Mouse (Mus musculus): ENCODE measurements around the gene Pcnx3.

Gene Pcnx3

GRCm38 (mm10) chr19:5668372-5668771, 20.3 kb downstream of the Pcnx3 start:
- DNase-seq: no peak

- DNase-seq: no peak
Observed at GRCm38 (mm10) chr19:5666386-5666785, 22.3 kb downstream of the Pcnx3 start.

GRCm38 (mm10) chr19:5665465-5665864, 23.2 kb downstream of the Pcnx3 start:
- no peak for DNase-seq

DNA sequence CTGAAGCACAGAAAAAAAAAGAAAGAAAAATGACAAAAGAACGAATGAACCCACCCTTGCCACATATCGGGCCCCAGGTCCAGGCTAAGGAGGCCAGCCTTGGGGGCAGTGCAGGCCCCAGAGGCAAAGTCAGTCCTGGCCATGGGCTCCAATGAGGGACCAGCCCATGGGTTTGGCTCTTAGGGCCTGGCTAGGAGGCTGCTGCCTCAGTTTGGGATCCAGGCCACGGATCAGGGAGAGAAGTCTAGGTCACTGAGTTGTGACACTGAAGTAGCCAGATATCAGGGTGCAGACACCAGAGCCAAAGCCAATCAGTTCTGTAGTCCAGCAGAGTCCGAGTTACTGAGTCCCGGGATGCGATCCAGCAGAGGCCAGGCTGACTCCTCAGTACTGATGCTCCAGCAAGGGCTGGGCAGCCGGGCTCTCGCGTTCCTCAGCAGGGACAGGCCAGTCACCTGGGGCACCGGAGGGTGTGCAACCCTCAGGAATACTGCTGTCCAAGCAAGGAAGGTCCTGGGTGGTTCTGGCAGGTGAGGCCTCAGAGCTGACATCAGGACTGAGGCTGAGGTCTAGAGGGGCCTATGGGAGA, 23.9 kb downstream of the Pcnx3 start:
- DNase-seq: no peak

- peak; percentile 98 for DNase-seq
Observed at GRCm38 (mm10) chr19:5662981-5663913, 25.5 kb downstream of the Pcnx3 start, which contains the start of gene Sipa1. Gene Sipa1 (minus strand): TSS chr19:5663707.

DNA sequence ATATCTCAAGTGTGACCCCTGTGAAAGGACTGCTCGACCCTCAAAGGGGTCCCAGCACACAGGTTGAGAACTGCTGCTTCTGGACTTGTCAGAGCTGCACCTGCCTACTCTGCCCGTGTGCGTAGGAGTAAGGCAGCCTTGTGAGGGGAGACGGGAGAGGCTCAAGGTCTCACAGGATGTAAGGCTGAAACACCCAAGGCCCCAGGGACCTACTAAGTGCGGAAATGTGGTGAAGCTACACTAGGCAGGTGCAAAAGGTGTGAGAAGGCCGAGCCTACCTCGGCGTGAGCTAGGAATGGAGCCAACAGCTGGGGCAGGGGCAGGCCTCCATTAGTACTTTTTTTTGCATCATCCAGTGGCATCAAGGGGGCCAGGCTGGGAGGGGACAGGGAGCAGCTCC, 26.4 kb downstream of the Pcnx3 start:
- peak; percentile 43 to 62 for DNase-seq

DNA sequence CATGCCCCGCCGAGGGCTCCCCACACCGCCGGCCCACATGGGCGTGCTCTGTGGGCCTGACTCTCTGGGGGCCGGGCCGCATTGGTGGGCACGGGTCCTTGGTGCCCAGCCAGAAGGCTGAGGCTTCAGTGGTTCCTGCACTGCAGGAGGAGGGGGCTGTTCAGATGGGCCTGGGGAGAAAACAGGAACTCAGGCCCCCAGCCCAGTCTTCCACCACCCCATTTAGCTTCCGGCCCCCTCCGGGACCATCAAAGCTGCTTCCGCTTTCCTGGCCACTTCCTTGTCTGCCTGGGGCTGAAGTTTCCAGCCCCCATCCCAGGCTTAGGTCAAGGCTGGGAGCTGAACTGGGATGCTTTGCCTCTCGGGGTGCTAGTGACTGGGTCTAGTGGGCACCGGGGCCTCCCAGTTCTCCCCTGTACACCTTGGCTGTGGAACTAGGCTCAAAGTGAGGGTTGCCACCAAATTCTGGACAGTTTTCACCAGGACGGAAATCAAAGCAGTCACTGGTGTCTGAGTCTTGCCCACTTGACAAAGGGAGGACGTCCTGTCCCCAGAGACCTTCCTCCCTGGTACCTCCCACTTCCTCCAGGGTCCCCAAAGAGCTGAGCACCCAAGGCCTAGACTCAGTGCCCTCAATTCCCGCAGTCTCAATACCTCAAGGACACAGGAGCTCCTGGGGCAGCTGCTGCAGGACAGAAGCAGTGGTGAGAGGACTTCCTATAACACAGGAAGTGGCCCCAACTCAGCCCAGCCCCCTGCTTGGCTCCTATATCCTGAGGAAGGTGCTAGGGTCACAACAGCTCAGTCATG, 27.6 kb downstream of the Pcnx3 start:
- peak; percentile 68 to 79 for DNase-seq

- DNase-seq: no peak
Observed at GRCm38 (mm10) chr19:5654720-5655298, 33.9 kb downstream of the Pcnx3 start.

GRCm38 (mm10) chr19:5653969-5654719, 34.6 kb downstream of the Pcnx3 start:
- peak in 1 of 2 experiments; percentile 22 for DNase-seq

DNA sequence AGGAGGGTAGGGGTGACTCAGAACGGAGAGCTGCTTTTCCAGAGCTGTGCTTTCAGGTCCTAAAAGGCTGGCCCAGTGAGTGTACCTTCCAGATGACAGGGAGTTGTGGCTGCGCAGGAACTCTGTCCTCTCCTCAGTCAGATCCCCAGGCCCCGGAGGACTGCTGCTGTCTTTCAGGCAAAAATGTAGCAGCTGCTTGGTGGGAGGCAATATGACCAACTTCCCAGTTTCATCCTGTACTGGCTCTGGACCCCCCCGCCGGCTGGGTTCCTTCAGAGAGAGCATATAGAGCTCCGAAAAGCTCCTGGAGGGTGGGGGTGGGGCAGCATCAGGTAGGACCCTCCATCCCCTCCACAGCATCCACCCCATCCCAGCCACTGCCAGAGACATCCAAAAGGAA, 36.1 kb downstream of the Pcnx3 start:
- peak in 1 of 2 experiments; percentile 5 for DNase-seq

GRCm38 (mm10) chr19:5651502-5652274, 37.0 kb downstream of the Pcnx3 start:
- no peak for DNase-seq

DNA sequence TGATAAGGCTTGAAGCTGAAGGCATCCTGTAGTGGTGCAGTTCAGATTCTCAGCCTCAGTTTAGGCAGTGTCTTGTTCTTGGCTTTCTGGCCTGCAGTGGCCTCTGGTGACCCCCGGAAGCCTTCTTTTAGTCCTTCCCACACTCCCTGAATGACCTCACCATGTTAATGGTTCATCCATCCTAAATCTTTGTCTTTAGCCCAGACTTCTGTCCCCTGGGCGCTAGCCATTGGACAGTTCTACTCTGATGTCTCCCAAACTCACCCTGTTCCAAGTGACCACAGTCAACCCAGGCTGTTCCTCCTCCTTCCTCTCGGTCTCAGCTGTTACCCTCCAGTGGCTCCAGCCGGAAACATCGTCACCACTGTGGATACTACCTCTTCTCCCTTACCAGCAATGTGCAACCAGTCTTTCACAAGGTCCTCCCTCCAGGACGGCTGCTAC, 39.4 kb downstream of the Pcnx3 start:
- DNase-seq: no peak

GRCm38 (mm10) chr19:5648401-5649297, 40.1 kb downstream of the Pcnx3 start:
- DNase-seq: peak; percentile 82 to 90

DNA sequence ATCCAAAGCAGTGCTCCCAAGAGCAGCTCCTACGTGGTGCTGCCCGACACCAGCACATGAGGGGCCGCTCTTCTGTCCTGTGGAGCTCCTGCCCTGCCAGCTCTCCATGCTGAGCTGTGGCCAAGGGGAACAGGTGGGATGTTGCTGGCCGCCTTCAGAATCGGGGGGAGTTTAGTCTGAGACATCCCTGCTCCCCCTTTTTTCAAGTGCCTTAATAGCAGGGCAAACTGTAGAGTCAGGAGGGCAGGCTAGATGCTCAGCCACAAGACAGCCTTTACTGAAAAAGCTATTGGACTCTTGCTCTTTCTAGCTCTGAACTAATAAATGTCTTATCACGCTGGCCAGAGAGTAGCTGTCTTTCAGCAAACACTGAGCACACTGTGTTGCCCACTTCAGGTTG, 40.9 kb downstream of the Pcnx3 start:
- DNase-seq: no peak

GRCm38 (mm10) chr19:5646731-5647330, 41.9 kb downstream of the Pcnx3 start:
- no peak for DNase-seq

- DNase-seq: no peak
Observed at GRCm38 (mm10) chr19:5645280-5645679, 43.4 kb downstream of the Pcnx3 start.

GRCm38 (mm10) chr19:5641641-5642040, 47.1 kb downstream of the Pcnx3 start:
- no peak for DNase-seq

- no peak for DNase-seq
Observed at GRCm38 (mm10) chr19:5641021-5641420, 47.7 kb downstream of the Pcnx3 start.

- no peak for DNase-seq
Observed at GRCm38 (mm10) chr19:5640339-5640738, 48.4 kb downstream of the Pcnx3 start.

Measured in thymus, postnatal 36 days (tissue).